Mouse (Mus musculus) gastrocnemius, adult 8-10 months (tissue): ENCODE results near the gene Cd99l2. TPM values are rescaled to one million over a fixed set of nuclear protein-coding genes. Genes with fewer than 3 reads are reported as not detected.
A peak's percentile ranks its signal among the peaks of the same experiment; 100 is the strongest.
"Not testable (repeated sequence)": the region's sequence is repeated elsewhere in the genome, so short reads cannot be mapped to it uniquely, and the experiment has no call there.

Experiments used
- DNase-seq, 2 experiments: peaks; one replicate each; pipeline ENCODE4 v3.0.0; 2022; ENCODE audit warnings: low spot score in 2 of 2
- total RNA-seq, 4 experiments: library from RNA; stranded (reverse); gene quantifications; 2 replicates each; pipeline ENCODE4 v1.2.4; 2022

The Cd99l2 gene
- 10 to 100 TPM; 56.0 to 77.3 (median 61.3) TPM for total RNA-seq

DNA sequence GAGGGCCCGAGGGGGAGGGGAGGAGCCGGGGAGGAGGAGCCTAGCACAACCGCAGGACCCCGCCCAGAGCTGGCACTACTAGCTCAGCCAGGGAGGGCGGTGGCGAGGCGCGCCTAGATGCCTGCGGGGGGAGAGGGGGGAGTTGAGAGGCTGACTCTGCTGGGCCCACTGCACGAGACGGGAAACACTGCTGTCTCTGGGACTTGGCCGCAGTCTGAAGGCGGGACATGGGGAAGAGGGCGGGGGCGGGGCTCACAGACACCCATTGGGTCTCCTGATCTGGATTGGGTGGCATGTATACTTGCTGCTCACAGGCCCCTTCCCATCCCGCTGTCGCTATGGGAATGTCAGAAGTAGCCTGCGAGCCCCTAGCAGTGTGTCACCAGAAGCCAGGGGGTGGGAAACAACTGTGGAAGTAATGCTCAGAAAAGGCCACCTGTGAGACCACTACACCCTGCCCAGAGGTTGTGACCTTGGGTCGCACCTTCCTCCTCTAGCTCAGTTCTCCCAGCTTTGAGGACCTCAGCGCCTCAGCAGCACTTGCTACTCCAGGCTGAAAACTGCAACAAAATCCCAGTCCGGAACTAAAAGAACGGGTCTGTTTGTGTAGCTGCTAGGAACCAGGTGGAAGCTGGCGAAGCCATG, at the start of gene Cd99l2:
TSS of gene Cd99l2 (minus strand) at position 216 of the 645 bp plus-strand sequence.
- peak; percentile 75 to 81 for DNase-seq

DNA sequence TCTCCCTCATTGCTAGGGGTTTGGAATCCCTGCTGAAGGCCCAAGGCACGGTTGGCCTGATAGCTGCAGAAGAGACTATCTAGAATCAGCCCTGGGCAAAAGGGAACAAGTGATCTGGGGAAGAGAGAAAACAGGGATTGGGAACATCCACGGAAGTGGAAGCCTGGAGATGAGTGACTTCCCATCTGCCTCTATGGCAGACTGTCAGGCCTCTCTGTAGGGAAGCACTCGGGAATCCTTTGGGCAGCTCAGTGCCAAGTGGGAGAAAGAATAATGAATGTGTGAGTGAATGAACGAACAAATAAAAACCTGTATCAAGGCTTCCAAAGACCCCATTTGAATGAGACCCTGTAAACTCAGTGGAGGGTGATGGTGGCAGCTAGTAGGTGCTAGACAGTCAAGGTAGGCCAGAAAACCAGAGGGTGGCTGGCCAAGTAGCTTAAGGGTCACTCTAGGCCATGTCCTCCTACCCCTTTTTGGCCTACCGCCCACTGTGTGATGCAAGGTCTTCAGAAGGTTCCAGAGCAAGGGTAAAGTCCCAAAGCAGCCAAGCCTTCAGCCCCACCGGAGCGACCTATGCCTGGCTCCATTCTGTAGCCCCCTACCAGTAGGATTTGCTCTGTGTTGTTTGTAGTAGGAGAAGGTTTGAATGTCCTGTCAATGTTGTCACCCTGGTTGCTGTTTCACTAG, 48.3 kb upstream of the Cd99l2 start:
- no peak for DNase-seq

DNA sequence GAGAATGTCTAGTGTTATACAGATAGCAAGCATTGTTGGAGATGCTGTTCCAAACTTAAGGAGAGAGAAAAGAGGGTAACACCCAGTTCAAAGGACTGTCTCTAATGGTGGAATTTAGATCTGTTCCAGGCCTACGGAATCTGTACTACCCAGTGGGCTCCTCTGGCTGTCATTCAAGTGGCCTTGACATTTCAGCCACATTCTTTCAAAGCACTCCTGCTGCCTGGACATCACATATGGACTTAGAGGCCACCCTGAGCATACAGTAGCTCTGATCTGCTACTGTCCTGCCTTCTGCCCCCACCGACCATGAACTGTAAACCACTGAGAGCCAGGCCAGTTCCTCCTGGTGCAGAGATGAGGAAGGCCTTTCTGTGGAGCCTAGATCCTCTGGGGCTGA, 45.1 kb upstream of the Cd99l2 start:
- DNase-seq: no peak

DNA sequence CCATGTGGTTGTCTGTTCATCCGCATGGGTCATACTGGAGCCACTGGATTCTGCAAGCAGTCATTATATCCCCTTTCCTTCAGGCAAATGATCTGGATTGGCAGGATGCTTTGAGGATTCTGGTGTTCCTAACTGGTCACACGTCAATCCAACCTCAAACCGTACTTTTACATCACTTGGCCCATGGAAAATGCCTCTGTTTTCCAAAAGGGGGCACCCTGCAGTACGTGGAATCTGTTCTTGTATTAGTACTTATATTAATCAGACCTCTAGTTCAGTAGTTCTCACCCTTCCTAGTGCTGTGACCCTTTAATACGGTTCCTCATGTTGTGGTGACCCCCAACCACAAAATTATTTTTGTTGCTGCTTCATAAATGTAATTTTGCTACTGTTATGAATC, 41.5 kb upstream of the Cd99l2 start:
- DNase-seq: no peak

DNA sequence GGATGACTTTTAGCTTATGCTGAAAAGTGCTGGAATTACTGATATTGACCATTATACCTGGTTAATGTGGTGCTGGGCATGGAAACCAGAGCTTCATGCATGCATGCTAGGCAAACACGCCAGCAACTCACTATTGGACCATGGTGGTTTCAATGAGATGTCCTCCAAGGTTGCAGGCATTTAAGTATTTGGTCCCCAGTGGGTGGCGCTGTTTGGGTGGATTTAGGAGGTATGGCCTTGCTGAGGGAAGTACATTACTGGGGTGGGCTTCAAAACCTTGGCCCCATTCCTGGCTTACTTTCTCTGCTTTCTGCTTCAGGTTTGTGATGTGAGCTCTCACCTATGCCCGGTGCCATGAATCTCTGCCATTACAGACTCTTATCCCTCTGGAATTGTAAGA, 40.0 kb upstream of the Cd99l2 start:
- no peak for DNase-seq

DNA sequence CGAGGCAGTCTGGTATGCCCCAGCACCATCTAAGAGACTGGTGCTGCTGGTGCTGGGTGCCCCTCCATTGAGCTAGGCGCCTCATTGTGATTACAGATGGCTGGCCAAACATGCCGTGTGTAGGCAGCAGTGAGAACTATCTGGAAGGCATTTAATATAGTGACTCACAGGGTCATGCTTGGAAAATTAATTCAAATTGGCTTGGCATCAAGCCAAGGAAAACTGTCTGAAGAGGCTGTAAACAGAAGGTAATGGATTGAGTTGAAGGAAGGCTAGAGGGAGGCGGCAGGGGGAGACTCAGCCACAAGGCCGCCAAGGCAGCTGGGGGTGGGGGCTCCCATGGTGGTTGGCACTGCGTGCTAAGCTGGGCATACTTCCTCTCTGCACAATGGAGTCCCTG, 36.0 kb upstream of the Cd99l2 start:
- no peak for DNase-seq

DNA sequence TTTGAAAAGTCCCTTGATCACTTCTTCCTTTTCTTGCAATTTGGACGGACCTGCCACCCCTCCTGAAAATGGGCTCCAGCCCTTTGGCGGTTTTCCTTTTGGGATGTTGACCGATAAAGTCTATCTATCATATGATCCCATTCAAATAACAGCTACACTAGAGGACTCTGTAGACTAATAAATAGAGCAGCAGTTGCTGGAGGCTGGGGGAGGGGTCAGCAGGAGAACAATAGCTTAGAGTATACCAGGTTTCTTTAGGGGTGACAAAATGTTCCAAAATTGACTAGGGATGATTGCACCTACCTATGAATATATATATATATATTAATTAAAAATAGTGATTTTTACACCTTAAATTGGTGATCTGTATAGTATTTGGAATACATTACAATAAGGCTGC, 35.5 kb upstream of the Cd99l2 start:
- DNase-seq: no peak

DNA sequence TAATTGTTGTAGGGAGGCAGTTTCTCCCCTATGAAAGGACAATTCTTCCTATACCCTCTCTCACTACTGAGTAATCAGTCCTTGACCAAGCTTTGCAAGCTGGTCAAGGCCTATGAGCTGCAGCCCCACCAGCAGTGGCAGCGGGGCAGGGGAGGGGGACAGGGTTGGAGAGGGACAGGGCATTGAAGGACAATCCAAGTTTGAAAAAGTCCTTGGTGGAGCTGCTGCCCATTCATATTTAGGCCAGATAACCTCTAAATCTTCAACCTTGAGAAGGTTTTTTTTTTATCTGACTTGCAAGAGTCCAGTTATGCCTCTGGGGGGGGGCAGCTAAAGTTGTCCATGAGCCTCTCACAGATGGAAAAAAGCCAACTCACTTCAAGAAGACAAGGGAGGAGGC, 34.8 kb upstream of the Cd99l2 start:
- DNase-seq: no peak

DNA sequence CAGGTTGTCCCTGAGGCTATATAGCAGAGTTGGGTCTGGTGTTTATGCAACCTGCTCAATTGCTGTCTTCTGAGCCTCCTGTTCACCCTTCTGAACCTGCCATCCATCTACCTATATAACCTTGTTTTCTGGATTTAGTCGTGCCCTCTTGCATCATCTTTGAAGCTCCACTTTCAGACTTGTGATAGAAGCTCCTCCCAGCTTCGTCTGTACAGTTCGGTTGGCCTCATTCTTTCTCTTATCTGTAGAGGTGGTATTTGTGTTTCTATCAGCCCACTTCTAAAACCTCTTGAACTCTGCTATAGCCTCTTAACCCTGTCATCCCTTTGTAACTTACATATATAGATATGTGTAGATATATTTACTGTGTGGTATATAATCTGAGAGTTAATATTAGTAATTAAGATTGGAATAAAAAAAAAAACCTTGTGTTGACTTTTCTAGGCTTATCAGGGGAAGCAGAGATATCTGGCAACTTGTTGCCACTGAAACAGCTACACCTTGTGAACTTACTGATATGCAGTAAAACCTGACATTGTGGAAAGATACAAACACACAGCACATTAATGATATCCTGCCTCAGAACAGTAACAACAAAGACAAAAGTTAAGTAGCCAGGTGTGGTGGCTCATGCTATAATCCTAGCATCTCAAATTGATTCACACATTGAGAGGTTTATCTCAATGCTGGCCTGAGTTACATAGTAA, 33.1 kb upstream of the Cd99l2 start:
- DNase-seq: no peak

DNA sequence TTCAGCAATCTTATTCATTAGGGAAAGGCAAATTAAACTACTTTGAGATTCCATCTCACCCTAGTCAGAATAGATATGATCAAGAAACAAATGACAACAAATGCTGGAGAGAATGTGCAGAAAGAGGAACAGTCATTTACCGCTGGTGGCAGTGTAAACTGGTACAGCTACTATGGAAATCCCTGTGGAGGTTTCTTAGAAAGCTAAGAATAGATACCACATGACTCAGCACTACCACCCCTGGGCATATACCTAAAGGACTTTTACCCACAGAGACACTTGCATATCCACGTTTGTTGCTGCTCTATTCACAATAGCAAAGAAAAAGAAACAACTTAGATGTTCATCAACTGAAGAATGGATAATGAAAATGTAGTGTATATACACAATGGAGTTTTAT, 31.7 kb upstream of the Cd99l2 start:
- no peak for DNase-seq

DNA sequence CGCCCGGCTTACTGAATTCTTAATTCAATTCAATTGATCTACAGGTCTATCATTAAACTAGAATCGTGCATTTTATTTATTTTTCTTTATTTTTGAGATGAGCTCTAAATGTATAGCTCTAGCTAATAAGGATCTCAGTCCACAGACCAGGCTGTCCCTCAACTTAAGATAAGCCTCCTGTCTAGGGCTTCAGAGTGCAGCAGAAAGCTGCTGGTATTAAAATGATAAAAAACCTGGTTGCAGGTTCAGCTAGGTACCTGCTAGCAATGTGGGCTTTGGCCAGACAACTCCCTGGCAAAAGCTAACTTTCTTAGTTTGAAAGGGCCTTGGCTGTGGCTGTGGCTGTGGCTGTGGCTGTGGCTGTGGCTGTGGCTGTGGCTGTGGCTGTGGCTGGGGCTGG, 30.2 kb upstream of the Cd99l2 start:
- no peak for DNase-seq

DNA sequence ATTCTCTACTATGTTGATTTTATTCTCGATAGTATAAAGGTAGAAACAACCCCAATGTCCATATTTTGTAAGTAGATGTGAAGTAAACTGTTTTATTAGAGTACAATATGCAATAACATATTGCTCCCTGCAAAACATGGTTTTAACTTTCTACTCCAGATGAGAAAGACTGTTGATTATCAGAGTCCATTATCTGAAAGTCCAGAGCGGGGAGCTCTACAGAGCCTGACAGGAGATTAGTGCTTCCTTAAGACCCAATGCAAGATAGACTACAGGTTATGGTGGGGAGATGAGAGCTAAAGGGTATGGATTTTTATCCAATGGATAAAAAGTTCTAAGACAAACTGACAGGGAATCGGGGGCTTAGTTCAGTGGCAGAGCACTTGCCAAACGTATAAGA, 26.6 kb upstream of the Cd99l2 start:
- DNase-seq: no peak

DNA sequence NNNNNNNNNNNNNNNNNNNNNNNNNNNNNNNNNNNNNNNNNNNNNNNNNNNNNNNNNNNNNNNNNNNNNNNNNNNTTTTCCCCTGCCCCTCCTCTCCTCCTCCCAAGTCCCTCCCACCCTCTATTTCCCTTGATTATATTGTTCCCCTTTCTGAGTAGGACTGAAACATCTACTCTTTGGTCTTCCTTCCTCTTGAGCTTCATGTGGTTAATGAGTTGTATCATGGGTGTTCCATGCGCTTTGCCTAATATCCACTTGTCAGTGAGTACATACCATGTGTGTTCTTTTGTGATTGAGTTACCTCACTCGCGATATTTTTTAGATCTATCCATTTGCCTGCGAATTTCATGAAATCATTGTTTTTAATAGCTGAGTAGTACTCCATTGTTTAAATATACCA, 13.9 kb upstream of the Cd99l2 start:
- not testable (repeated sequence) for DNase-seq

DNA sequence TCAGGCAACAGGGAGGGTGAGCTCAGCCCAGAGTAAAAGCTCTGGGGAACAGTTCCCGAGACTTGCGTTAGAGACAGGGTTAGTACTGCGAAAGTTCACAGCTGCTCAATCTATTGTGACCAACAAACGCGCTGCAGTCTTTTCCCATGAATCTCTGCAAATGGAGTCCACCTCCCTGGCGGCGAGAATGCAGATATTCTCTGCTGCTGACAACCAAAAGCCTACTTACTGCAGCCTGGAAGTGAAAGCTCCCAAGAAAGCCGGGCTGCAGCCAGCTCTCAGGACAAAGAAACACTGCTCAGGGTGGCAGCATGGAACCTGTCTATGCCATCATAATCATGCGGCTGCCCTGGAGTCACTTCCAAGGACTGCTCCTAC, 619 bp upstream of the Cd99l2 start:
- peak; percentile 2 to 10 for DNase-seq

DNA sequence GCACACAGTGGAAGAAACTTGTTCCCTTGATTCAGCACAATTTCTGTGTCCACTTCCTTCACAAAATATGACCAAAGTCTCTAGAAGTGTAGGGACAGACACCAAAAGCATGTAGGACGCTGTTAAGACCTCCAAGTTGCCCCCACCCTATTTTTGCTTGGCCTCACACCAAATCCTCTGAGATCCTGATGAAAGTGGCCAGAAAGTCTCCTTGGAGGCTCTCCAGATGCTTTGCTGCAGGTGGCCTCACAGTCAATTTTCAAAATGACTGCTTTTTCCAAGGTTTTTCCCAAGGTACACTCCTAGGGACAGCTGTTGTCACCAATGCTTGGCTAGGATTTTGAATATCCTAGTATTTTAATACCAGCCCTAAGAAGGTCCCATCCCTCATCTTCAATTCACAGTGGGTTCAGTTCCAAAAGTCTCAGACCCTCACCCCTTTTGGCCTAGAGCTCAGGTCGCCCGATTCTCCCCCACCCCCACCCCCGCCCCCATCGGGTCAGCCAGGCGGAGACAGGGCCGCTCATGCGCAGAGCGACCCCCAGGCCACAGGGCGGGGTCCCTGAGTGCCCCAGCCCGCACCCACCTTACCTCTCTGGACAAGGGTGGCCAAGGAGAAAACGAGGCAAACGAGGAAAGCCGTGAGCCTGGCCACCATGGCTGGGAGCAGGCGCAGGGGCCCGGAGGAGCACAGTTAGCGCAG, 567 bp downstream of the Cd99l2 start:
- no peak for DNase-seq

DNA sequence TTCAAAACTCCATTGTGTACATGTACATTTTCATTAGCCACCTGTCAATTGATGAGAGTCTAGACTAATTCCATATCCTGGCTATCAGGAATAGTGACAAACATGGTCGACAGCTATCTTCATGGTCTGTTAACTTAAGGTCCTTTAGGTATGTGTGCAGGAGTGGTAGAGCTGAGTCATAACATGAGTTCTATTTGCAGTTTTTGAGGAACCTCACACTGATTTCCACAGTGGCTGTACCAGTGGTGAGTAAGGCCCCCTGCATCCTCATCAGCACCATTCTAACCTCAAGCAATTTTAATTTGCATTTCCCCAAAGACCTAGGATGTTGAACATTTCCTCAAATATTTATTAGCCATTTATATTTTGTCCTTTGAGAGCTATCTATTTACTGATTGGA, 3.3 kb downstream of the Cd99l2 start:
- DNase-seq: no peak

DNA sequence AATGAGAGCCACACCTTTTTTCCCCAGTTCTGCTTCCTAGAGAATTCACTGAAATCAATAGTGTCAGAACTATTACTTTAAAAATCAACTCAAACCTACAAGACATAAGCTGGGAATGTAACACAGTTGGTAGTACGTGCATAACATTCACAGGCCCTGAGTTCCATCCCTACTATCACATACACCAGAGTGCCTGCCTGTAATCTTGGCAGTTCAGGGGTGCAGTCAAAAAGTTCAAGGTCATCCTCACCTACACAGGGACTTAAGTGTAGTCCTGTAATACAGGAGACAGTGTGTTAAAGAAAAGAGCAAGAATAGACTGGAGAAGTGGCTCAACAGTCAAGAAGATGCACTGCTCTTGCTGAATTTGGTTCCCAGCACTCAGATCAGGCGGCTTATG, 10.4 kb downstream of the Cd99l2 start:
- DNase-seq: no peak

DNA sequence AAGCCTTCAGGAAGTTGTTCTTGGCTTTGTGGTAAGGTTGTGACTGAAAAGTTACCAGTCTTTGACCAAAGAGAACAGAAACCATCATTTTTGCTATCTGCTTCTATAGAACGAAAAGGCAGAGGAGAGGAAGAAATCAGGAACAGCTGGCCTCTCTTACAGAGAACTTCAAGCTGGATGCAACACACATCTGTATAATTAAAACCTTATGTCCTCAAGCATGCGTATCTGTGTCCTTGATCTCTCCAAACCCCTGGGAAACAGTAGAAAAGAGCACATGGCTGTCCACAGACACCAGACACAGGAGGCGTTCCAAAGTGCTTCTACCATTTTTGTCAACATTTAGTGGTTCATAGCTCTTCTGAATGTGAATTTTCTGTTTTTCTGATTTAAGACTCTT, 16.7 kb downstream of the Cd99l2 start:
- DNase-seq: no peak

DNA sequence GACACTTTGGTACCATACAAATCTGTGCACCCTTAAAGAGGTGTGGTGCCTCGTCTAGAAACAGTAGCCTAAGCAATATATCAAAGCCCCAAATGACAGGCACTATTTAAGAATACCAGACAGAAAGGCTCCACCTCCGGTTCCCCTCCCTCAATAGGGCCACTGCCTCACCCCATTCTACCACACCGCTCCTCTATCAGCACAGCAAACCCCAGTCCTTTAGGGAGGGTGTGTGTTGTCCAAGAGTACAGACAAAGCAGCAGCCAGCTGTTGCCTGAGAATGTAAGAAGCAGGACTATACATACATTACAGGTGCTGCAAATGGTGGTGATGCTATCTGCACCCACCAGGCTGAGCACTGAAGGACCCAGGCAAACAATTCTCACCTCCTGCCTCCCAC, 17.2 kb downstream of the Cd99l2 start:
- no peak for DNase-seq

DNA sequence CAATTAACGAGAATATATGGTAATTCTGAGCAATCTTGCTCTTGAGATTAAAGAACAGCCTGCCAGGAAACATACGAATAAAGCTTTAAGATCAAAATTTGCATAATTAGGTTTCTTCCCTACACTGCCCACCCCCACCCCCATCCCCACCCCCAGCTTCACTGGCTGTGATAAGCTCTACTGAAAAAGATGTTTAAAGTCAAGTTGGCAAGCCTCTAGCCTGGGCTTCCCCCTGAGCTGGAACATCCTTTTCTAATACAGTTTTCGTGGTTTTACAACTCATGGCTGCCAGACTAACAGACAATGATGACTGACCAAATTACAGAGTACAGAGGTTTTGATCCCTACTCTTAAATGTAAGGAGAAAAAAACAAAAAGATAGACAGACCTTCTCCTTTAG, 17.6 kb downstream of the Cd99l2 start:
- DNase-seq: no peak

DNA sequence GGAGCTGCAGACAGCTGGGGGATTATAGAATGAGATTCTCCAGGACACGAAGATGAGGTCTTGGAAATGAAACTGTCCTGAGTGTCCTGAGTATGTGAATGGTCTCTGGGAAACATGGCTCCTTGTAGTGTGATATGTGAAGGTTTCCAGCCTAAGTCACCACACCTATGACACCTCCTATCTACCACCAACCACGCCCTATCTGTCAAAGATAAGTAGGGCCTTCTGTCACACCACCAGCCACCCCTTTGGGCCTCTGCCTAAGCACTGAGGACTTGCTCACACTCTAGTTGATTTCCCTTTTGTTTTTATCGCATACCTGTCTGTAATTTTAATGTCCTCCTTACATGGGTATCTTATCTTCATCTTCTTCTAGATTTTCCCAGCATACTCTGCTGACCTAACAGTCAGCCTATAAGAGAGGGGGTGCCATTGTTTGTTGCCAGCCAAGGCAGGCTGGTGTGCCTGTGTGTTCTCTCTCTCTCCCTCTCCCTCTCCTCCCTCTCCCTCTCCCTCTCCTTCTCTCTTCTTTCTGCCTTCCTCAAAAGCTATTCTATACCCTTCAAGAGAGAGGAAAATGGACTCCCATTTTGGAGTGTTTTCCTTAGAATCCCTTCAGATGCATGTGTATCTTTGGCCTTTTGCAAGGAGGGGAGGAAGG, 18.2 kb downstream of the Cd99l2 start:
- no peak for DNase-seq
